In genomic region chr4:63622378-63622835, GRCm38 (mm10) we compare ENCODE assay signal across 10 mouse cellular contexts. TPM values are rescaled to one million over a fixed set of nuclear protein-coding genes. Genes with fewer than 3 reads are reported as not detected.
DNase-seq lines count a peak whose midpoint lies in the region; ATAC-seq and TF ChIP-seq lines count a peak whose summit lies in the region.
"Had no signal": no experiment of that assay in that cellular context is flagged by ENCODE, and none has a peak within 500 bp of the region (broad histone marks: within the 10 kb centered on the region; RNA-seq: fewer than 3 reads in every experiment).

TSS of gene Tex48 (minus strand) at chr4:63622428.

- peak; percentile 56 for TF ChIP-seq CTCF in lung, adult 2 months (IDR thresholded peaks at IDR 0.05; ENCODE audit: insufficient read depth, low read length)
- TF ChIP-seq CTCF in bone marrow macrophage, adult 2 months (IDR thresholded peaks at IDR 0.05; ENCODE audit: low read depth, low read length) = peak; percentile 31; the same call in 1 of the 2 replicates

- no peak within 1 kb of the TSS for H3K27ac ChIP-seq in bone marrow macrophage, adult 2 months (ENCODE audit: insufficient read depth, low read depth, low read length)
- H3K27ac ChIP-seq: heart, embryonic 15.5 days; midbrain, embryonic 12.5 days had no signal

- no peak within 1 kb of the TSS for H3K4me3 ChIP-seq in lung, adult 2 months (replicated peaks; ENCODE audit: extremely low read depth, low read depth, low read length)
- no peak within 1 kb of the TSS for H3K4me3 ChIP-seq in bone marrow macrophage, adult 2 months (ENCODE audit: insufficient read depth, low read length)
- H3K4me3 ChIP-seq: heart, embryonic 15.5 days; midbrain, embryonic 12.5 days had no signal

- no peak for TF ChIP-seq POLR2A in lung, adult 2 months (IDR thresholded peaks at IDR 0.05; ENCODE audit: borderline replicate concordance, extremely low read depth, low read depth, low read length)
- no peak for TF ChIP-seq POLR2A in bone marrow macrophage, adult 2 months (IDR thresholded peaks at IDR 0.05; ENCODE audit: borderline replicate concordance, low read depth, low read length)

- H3K4me1 ChIP-seq in lung, adult 2 months (ENCODE audit: control insufficient read depth, insufficient read depth, low read length) = no peaks in the 10 kb centered on the region
- H3K4me1 ChIP-seq in bone marrow macrophage, adult 2 months (ENCODE audit: control insufficient read depth, insufficient read depth, low read length) = no peaks in the 10 kb centered on the region
- H3K4me1 ChIP-seq: heart, embryonic 15.5 days; midbrain, embryonic 12.5 days had no signal

- intact Hi-C loops in gastrocnemius, postnatal 14 days (cut with DNase I; ENCODE audit: low total_unique reads) = no loop called here

- peak; percentile 7 to 29 for DNase-seq in cerebellum, postnatal 14 days
- DNase-seq in cerebellum, adult 9-11 months = no peak
- peak; percentile 20 for DNase-seq in lung, adult 2 months
- no peak for DNase-seq in lung, adult 18-20 months
- no peak for DNase-seq in gastrocnemius, postnatal 14 days

- WGBS in lung, adult 2 months = 54% methylated on average over 5 of the region's 5 CpGs

- peak; percentile 62 for ATAC-seq in megakaryocyte, adult 5-6 weeks (ENCODE audit: poor library complexity, severe bottlenecking)
- no peak for ATAC-seq in megakaryocyte-erythroid progenitor cell, adult 5-6 weeks (replicated peaks; ENCODE audit: low FRiP score, low TSS enrichment, poor library complexity, severe bottlenecking)

RNA-seq across cellular contexts. Expression of gene Tex48, which starts in this region (rescaled TPM):
- polyA plus RNA-seq in lung, adult 2 months (2012; rRNA removed) = not detected in 2 replicates
- polyA plus RNA-seq in bone marrow macrophage, adult 2 months (2012; ENCODE audit: insufficient read depth, insufficient read length, missing spikeins) = not detected in 2 replicates
- total RNA-seq in megakaryocyte, adult 5-6 weeks (2015) = not detected in 2 replicates
- total RNA-seq in megakaryocyte, adult 5-6 weeks (2017) = not detected in 2 replicates
- not detected for total RNA-seq in gastrocnemius, postnatal 14 days (2021)
- total RNA-seq in megakaryocyte-erythroid progenitor cell, adult 5-6 weeks (2014; fragmentation: Nextera tagmentation) = not detected in 2 replicates
- total RNA-seq in megakaryocyte-erythroid progenitor cell, adult 5-6 weeks (2017) = not detected in 2 replicates
- polyA plus RNA-seq: heart, embryonic 15.5 days; midbrain, embryonic 12.5 days had no signal

Comparison
In these comparisons a context has a peak if more than half of its experiments do, and no peak if none do; other contexts are left out.
1. DNase-seq: peak in cerebellum, postnatal 14 days (2 of 2); none in cerebellum, adult 9-11 months (single experiment), lung, adult 18-20 months (0 of 2) and gastrocnemius, postnatal 14 days (single experiment).
2. Peak in DNase-seq in lung, adult 2 months; RNA of the gene not detected or under 1 TPM.
3. Peak in ATAC-seq in megakaryocyte, adult 5-6 weeks; RNA of the gene not detected or under 1 TPM.